Mouse (Mus musculus): Measurements from ENCODE around the gene Kcnt1.
A peak's percentile ranks its signal among the peaks of the same experiment; 100 is the strongest.

Gene Kcnt1

GRCm38 (mm10) chr2:25878516-25878915 lies 15.0 kb downstream of the Kcnt1 start:
- DNase-seq (ENCODE audit: low spot score) = no peak

GRCm38 (mm10) chr2:25879061-25879460 lies 15.5 kb downstream of the Kcnt1 start:
- DNase-seq (ENCODE audit: low spot score) = no peak

GRCm38 (mm10) chr2:25882276-25882675 lies 18.7 kb downstream of the Kcnt1 start:
- DNase-seq (ENCODE audit: low spot score) = no peak

GRCm38 (mm10) chr2:25884756-25885155 lies 21.2 kb downstream of the Kcnt1 start:
- no peak for DNase-seq (ENCODE audit: low spot score)

DNA sequence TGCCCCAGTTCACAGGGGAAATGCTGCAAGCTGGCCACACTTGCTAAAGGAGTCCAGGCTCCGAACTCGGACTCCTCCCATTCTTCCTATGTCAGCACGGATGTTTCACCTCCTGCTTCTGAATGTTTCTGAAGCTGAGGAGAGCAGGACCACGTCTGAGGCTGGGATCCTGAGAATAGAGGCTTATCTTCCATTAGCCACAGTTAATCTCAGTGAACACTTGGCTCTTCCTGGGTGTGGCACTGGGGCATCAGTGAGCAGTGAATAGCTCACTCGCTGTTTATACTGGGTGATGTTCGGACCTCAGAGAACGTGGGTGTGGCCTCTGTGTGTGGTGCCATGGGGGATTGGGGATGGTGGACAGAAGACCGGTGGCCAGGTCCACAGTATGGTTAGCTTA lies 23.7 kb downstream of the Kcnt1 start:
- DNase-seq (ENCODE audit: low spot score) = no peak

DNA sequence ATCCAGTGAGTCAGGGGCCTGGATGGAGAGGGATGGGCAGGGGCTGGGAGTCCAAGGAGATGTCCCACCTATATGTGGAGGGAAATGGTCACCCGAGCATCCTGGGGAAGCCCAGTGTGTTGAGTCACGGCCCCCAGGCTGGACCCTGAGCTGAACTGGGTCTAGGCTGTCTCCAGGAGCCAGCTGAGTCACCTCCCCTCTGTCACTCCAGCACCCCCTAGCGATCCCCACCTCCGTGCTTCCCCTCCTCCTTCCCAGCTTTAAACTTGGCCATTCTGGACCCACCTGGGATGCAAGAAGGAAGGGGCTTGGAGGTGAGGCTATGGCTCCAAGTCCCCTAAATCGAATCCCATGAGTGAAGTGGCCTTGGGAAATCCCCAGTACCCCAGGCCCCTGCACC lies 24.6 kb downstream of the Kcnt1 start:
- peak; percentile 64 for DNase-seq (ENCODE audit: low spot score)

- DNase-seq (ENCODE audit: low spot score) = no peak
Measured at GRCm38 (mm10) chr2:25892440-25892839, 28.9 kb downstream of the Kcnt1 start.

- no peak for DNase-seq (ENCODE audit: low spot score)
Measured at GRCm38 (mm10) chr2:25898970-25899369, 35.4 kb downstream of the Kcnt1 start.

GRCm38 (mm10) chr2:25909872-25910271 lies 46.3 kb downstream of the Kcnt1 start:
- DNase-seq (ENCODE audit: low spot score) = no peak

GRCm38 (mm10) chr2:25913247-25913646 lies 49.7 kb downstream of the Kcnt1 start:
- peak; percentile 56 for DNase-seq (ENCODE audit: low spot score)

DNA sequence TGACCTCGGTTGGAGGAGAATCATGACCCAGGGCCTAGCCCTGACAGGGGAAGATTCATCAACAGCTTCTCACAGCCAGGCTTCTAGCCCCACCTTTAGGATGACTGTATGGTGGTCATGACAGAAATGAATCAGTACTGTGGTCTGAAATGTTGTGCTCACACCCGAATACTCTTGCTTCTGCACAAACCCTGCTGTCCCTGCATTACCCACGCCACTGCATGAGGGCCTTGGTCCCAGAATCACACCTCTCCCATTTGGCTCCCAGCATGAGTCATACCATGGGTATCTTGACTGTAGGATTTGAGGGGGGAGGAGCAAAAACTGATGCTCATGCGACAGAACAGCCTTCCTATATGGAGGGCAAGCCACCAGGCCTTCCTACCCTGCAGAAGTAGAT lies 50.7 kb downstream of the Kcnt1 start:
- DNase-seq (ENCODE audit: low spot score) = no peak

DNA sequence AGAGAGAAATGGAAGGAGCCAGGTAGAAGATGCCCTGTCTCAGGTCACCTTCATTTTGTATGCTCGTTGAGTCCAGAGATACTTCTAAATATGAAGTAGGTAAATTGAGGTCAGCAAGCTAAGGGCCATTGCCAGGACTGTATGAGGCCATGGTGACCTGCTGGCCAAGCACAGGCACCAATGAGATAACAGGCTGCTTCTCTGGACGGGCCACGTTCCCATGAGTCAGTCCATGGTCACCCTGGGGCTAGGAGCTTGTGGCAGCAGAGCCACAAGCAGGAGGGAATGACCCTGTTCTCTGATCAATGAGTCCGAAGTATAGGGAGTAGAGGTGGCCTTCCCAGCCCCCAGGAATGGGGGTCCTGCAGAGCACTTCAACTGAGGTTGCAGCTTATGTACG lies 51.3 kb downstream of the Kcnt1 start:
- no peak for DNase-seq (ENCODE audit: low spot score)

GRCm38 (mm10) chr2:25918408-25918807 lies 54.9 kb downstream of the Kcnt1 start:
- no peak for DNase-seq (ENCODE audit: low spot score)

DNA sequence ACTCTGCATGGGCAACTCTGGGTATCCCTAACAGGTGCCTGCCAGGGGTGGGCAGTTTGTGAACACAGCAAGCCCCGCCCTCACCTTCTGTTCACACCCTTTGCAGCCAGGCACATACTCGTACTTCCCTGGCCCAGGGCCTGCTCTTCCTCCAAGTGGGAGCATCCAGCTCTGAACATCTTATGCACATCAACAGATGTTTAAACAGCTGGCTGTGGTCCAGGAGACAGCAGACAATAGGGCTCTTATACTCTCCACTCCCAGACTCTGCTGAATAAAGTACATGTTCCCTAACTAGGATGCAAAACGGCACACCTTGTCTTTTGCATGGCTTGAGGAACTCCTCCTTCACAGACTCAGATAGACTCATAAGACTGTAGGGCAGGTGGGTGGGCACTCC lies 56.4 kb downstream of the Kcnt1 start:
- DNase-seq (ENCODE audit: low spot score) = peak; percentile 52

GRCm38 (mm10) chr2:25923799-25924198 lies 60.3 kb downstream of the Kcnt1 start:
- no peak for DNase-seq (ENCODE audit: low spot score)

DNA sequence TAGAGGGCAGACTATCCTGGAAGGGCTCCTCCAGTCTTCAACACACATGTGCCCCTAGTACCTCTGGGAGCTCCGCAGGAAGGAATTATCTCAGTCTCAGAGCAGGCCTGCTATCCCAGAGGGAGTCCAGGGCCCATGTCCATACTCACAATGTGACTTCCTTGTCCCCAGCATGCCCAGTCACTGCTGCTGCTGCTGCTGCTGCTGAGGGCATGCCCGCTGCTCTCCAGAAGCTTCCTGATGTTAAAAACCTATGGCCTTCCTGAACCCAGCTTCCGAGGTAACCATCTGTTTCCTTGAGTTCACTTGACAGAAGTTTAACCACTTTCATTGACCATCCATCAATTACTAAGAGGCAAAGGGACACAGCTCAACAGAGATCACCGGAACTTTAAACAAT lies 61.4 kb downstream of the Kcnt1 start:
- no peak for DNase-seq (ENCODE audit: low spot score)

DNA sequence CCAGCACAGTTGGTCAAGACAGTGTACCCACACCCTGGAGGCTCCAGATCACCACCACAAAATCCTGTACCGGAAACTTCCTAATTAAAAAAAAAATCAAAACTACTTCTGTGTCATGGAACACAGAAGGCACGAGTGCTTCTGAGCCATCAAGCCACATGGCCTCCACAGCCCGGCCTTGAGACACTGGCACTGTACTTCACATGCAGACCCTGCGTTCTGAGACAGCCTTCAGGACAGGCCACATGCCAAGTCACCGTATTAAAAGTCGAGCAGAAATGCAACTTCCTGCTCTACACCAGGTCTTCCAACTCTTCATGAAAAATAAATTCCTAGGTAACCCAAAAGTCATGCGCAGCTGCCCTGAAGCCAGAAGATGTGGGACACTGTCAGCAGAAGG lies 64.3 kb downstream of the Kcnt1 start:
- no peak for DNase-seq (ENCODE audit: low spot score)

- peak; percentile 75 for DNase-seq (ENCODE audit: low spot score)
Measured at GRCm38 (mm10) chr2:25931249-25931859, 67.8 kb downstream of the Kcnt1 start.

- no peak for DNase-seq (ENCODE audit: low spot score)
Measured at GRCm38 (mm10) chr2:25940503-25940902, 77.0 kb downstream of the Kcnt1 start.

- DNase-seq (ENCODE audit: low spot score) = no peak
Measured at GRCm38 (mm10) chr2:25943822-25944221, 80.3 kb downstream of the Kcnt1 start.

GRCm38 (mm10) chr2:25947950-25948349 lies 84.4 kb downstream of the Kcnt1 start:
- no peak for DNase-seq (ENCODE audit: low spot score)

- DNase-seq (ENCODE audit: low spot score) = no peak
Measured at GRCm38 (mm10) chr2:25949291-25949690, 85.8 kb downstream of the Kcnt1 start.

Measured in testis, postnatal 10 days (tissue).